Mouse (Mus musculus): ENCODE measurements around the gene Shmt1. TPM values are rescaled to one million over a fixed set of nuclear protein-coding genes. Genes with fewer than 3 reads are reported as not detected.
A peak's percentile ranks its signal among the peaks of the same experiment; 100 is the strongest.

Shmt1 gene
- polyA plus RNA-seq, 1 experiment from 2014 or later, result 18.4 TPM

DNA sequence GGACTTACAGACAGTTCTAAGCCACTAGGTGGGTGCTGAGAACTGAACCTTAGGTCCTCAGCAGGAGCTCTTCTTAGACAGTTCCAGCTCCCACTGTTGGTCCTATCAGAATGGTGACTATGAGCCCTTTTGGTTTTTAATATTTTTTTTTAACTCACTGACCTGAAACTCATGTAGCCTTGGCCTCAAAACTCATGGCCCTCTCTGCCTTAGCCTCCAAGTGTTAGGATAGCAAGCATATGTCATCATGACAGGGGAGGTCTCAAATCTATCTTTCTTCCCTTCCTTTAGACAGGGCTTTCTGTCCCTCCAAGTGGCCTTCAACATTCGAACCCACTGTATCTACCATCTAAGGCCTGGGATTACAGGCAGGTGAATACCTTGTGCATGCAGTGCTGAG lies 10.6 kb downstream of the Shmt1 start:
- TF ChIP-seq EP300 (IDR thresholded peaks at IDR 0.05), result no peak
- TF ChIP-seq CTCF (IDR thresholded peaks at IDR 0.05), result no peak
- Histone ChIP-seq H3K4me3 (ENCODE audit: low read depth, low read length) (no peak overlapping the region), H3K27me3 (replicated peaks; ENCODE audit: insufficient read depth, low read length) (no peaks in the 10 kb centered on the region), H3K4me2 (replicated peaks; ENCODE audit: low read depth, low read length) (no peak overlapping the region), H3K4me1 (ENCODE audit: insufficient read depth, low read depth, low read length) (no peaks in the 10 kb centered on the region), H3K27ac (ENCODE audit: low read length) (no peak overlapping the region), H3K36me3 (ENCODE audit: insufficient read depth, low read length) (no peaks in the 10 kb centered on the region), H3K9ac (replicated peaks; ENCODE audit: low read depth) (no peak overlapping the region), H3K9me3 (ENCODE audit: low read length) (no peaks in the 10 kb centered on the region)
- 80% methylated on average over 1 of the region's 1 CpGs for WGBS
- ATAC-seq (no peak), DNase-seq (ENCODE audit: low spot score) (no peak)

DNA sequence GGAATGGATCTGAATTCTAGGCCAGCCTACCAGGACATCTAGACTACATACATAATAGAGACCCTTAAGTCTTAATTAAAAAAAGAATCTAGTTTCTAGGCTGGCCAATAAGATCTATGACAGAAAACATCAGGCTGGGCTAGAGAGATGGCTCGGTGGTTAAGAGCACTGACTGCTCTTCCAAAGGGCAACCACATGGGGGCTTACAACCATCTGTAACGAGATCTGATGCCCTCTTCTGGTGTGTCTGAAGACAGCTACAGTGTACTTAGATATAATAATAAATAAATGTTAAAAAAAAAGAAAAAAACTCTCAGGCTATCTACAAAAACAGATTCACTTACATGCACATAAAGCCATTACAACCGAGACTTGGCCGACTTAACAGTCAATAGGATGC lies 11.5 kb downstream of the Shmt1 start:
- H3K4me1 ChIP-seq (ENCODE audit: insufficient read depth, low read depth, low read length), result no peaks in the 10 kb centered on the region
- H3K9me3 ChIP-seq (ENCODE audit: low read length), result no peaks in the 10 kb centered on the region
- DNase-seq (ENCODE audit: low spot score) (no peak), ATAC-seq (no peak)
- WGBS, result 92% methylated on average over 4 of the region's 4 CpGs
- TF ChIP-seq EP300 (IDR thresholded peaks at IDR 0.05) (no peak), CTCF (IDR thresholded peaks at IDR 0.05) (no peak)
- H3K27me3 ChIP-seq (replicated peaks; ENCODE audit: insufficient read depth, low read length), result no peaks in the 10 kb centered on the region
- no peak overlapping the region for H3K4me2 ChIP-seq (replicated peaks; ENCODE audit: low read depth, low read length)
- H3K36me3 ChIP-seq (ENCODE audit: insufficient read depth, low read length), result no peaks in the 10 kb centered on the region
- H3K4me3 ChIP-seq (ENCODE audit: low read depth, low read length), result no peak overlapping the region
- H3K9ac ChIP-seq (replicated peaks; ENCODE audit: low read depth), result no peak overlapping the region
- H3K27ac ChIP-seq (ENCODE audit: low read length), result no peak overlapping the region

DNA sequence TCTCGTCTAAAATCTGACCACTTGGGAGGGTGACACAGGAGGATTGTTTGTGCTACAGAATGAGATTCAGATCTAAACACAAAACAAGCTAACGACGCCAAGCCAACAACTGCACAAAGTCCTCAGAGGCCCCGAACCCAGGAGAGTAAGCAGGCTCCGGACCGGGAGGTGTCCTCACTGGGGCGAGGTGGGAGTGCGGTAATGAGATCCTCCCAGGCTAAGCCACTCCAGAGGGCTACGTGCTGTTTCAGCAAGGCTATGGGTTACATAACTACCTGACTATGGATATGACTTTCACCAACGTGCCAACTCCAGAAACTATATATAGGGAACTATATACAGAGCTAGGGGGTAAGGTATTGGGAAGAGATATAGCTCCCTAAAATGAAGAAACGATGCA lies 15.2 kb downstream of the Shmt1 start:
- Histone ChIP-seq H3K9me3 (ENCODE audit: low read length) (no peaks in the 10 kb centered on the region), H3K4me2 (replicated peaks; ENCODE audit: low read depth, low read length) (no peak overlapping the region), H3K4me3 (ENCODE audit: low read depth, low read length) (no peak overlapping the region), H3K27me3 (replicated peaks; ENCODE audit: insufficient read depth, low read length) (no peaks in the 10 kb centered on the region), H3K9ac (replicated peaks; ENCODE audit: low read depth) (no peak overlapping the region), H3K4me1 (ENCODE audit: insufficient read depth, low read depth, low read length) (no peaks in the 10 kb centered on the region), H3K36me3 (ENCODE audit: insufficient read depth, low read length) (no peaks in the 10 kb centered on the region; the same call in 1 of the 2 replicates), H3K27ac (ENCODE audit: low read length) (no peak overlapping the region)
- TF ChIP-seq CTCF (IDR thresholded peaks at IDR 0.05), result no peak
- TF ChIP-seq EP300 (IDR thresholded peaks at IDR 0.05), result no peak
- ATAC-seq (no peak), DNase-seq (ENCODE audit: low spot score) (no peak)
- 87% methylated on average over 11 of the region's 11 CpGs for WGBS

- peaks cover 19% of the 10 kb centered on the region for H3K36me3 ChIP-seq (ENCODE audit: insufficient read depth, low read length)
- no peak for DNase-seq (ENCODE audit: low spot score)
- TF ChIP-seq CTCF (IDR thresholded peaks at IDR 0.05), result no peak
- TF ChIP-seq EP300 (IDR thresholded peaks at IDR 0.05), result no peak
Observed at GRCm38 (mm10) chr11:60790472-60790871, 21.0 kb downstream of the Shmt1 start.

GRCm38 (mm10) chr11:60787595-60787994 lies 23.9 kb downstream of the Shmt1 start:
- no peak for DNase-seq (ENCODE audit: low spot score)
- TF ChIP-seq CTCF (IDR thresholded peaks at IDR 0.05) (no peak), EP300 (IDR thresholded peaks at IDR 0.05) (no peak)
- H3K27me3 ChIP-seq (replicated peaks; ENCODE audit: insufficient read depth, low read length), result no peaks in the 10 kb centered on the region
- peaks cover 2% of the 10 kb centered on the region; the same call in 1 of the 2 replicates for H3K4me1 ChIP-seq (ENCODE audit: insufficient read depth, low read depth, low read length)
- peak; percentile 32; the same call in 1 of the 2 replicates for ATAC-seq
- H3K36me3 ChIP-seq (ENCODE audit: insufficient read depth, low read length), result peaks cover 36% of the 10 kb centered on the region
- no peaks in the 10 kb centered on the region for H3K9me3 ChIP-seq (ENCODE audit: low read length)
- no peak overlapping the region for H3K27ac ChIP-seq (ENCODE audit: low read length)
- no peak overlapping the region for H3K4me3 ChIP-seq (ENCODE audit: low read depth, low read length)
- WGBS, result 76% methylated on average over 1 of the region's 1 CpGs
- H3K4me2 ChIP-seq (replicated peaks; ENCODE audit: low read depth, low read length), result no peak overlapping the region
- H3K9ac ChIP-seq (replicated peaks; ENCODE audit: low read depth), result no peak overlapping the region

More at GRCm38 (mm10) chr11:60790472-60790871, 21.0 kb downstream of the Shmt1 start:
- no peak for ATAC-seq
- no peak overlapping the region for H3K27ac ChIP-seq (ENCODE audit: low read length)
- no peak overlapping the region for H3K4me2 ChIP-seq (replicated peaks; ENCODE audit: low read depth, low read length)
- 77% methylated on average over 2 of the region's 2 CpGs for WGBS
- no peak overlapping the region for H3K9ac ChIP-seq (replicated peaks; ENCODE audit: low read depth)
- no peak overlapping the region for H3K4me3 ChIP-seq (ENCODE audit: low read depth, low read length)
- H3K27me3 ChIP-seq (replicated peaks; ENCODE audit: insufficient read depth, low read length), result no peaks in the 10 kb centered on the region
- no peaks in the 10 kb centered on the region for H3K4me1 ChIP-seq (ENCODE audit: insufficient read depth, low read depth, low read length)
- no peaks in the 10 kb centered on the region for H3K9me3 ChIP-seq (ENCODE audit: low read length)

DNA sequence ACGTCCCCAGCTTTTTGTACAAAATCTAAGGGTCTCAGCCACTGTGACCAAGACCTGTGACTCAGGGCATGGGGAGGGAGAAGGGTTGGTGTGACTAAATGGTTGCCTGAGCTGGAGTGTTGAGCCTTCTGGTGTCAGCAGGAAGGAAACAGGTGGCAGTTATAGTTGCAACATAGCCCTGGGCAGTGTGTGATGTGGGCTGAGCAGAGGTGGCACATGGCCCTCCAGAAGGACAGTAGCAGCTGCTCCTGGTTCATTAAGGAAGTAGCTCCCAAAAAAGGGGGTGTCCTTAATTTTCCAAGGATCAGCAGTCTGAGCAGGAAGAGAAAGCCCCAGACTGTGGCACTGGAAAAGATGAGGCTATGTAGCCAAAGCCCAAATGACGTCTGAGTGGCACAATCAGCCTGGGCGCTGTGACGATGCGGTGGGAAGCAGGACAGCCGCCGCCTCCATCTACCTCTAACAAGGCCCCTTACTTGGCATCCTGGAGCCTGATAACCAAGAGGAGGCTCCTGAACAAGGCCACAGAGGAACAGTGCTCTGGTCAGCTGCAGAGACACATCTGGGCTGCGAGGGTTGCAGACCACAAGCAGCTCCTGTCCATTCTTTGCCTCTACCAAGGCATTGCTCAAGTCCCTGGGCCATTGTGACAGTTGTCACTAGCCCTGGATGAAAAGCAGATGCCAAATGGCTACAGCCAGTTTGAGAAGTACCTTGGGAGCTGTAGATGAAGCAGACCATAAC lies 27.2 kb downstream of the Shmt1 start:
- 88% methylated on average over 8 of the region's 8 CpGs for WGBS
- Histone ChIP-seq H3K36me3 (ENCODE audit: insufficient read depth, low read length) (peaks cover 36% of the 10 kb centered on the region), H3K27me3 (replicated peaks; ENCODE audit: insufficient read depth, low read length) (no peaks in the 10 kb centered on the region), H3K9ac (replicated peaks; ENCODE audit: low read depth) (no peak overlapping the region), H3K27ac (ENCODE audit: low read length) (no peak overlapping the region), H3K9me3 (ENCODE audit: low read length) (no peaks in the 10 kb centered on the region), H3K4me2 (replicated peaks; ENCODE audit: low read depth, low read length) (no peak overlapping the region), H3K4me1 (ENCODE audit: insufficient read depth, low read depth, low read length) (peaks cover 33% of the 10 kb centered on the region), H3K4me3 (ENCODE audit: low read depth, low read length) (no peak overlapping the region)
- DNase-seq (ENCODE audit: low spot score) (no peak), ATAC-seq (no peak)
- TF ChIP-seq EP300 (IDR thresholded peaks at IDR 0.05) (no peak), CTCF (IDR thresholded peaks at IDR 0.05) (no peak)
